Mouse (Mus musculus) heart, embryonic 10.5 days (tissue): ENCODE results near the gene AC124108.1. TPM values are rescaled to one million over a fixed set of nuclear protein-coding genes. Genes with fewer than 3 reads are reported as not detected.
A peak's percentile ranks its signal among the peaks of the same experiment; 100 is the strongest.

Experiments used
- DNase-seq: peaks from one replicate; pipeline ENCODE4 v3.0.0-alpha.2; 2017; ENCODE audit warnings: low spot score
- H3K27ac ChIP-seq: fragments of 300-500 bp; sonication (generic); 2 replicates; pipeline ENCODE4 v1.5.1; 2016; ENCODE audit warnings: mild to moderate bottlenecking
- H3K27me3 ChIP-seq: fragments of 300-500 bp; sonication (generic); 2 replicates; pipeline ENCODE4 v1.6.1; 2016; ENCODE audit warnings: mild to moderate bottlenecking; ENCODE audit not compliant: poor library complexity, insufficient read depth, severe bottlenecking
- H3K36me3 ChIP-seq: fragments of 300-500 bp; sonication (generic); 2 replicates; pipeline ENCODE4 v1.6.1; 2016; ENCODE audit warnings: mild to moderate bottlenecking, moderate library complexity
- H3K4me1 ChIP-seq: fragments of 300-500 bp; sonication (generic); 2 replicates; pipeline ENCODE4 v1.6.1; 2016; ENCODE audit warnings: mild to moderate bottlenecking
- H3K4me3 ChIP-seq: fragments of 300-500 bp; sonication (generic); 2 replicates; pipeline ENCODE4 v1.5.1; 2016; ENCODE audit warnings: mild to moderate bottlenecking, moderate library complexity
- H3K9me3 ChIP-seq: fragments of 300-500 bp; sonication (generic); 2 replicates; pipeline ENCODE4 v1.6.1; 2016; ENCODE audit warnings: mild to moderate bottlenecking, moderate library complexity
- WGBS: fragments of 180-500 bp; shearing (Covaris S2); methylation state at CpG from one replicate; pipeline ENCODE4 v1.1.7; 2016; 5-methylcytosine and 5-hydroxymethylcytosine counted together
- polyA plus RNA-seq: library from polyadenylated mRNA; unstranded; fragments of >200 nt; fragmentation: Nextera tagmentation; extraction: Ambion mirVana; gene quantifications from 2 replicates; pipeline ENCODE4 v1.2.1, GENCODE M21; 2016

Gene AC124108.1
- polyA plus RNA-seq, 1 experiment from 2014 or later = not detected

GRCm38 (mm10) chr1:132171619-132172018, 19.6 kb upstream of the AC124108.1 start:
- WGBS = 18% methylated on average over 2 of the region's 2 CpGs
- Histone ChIP-seq H3K27me3 (0 out of 2 replicates have a peak, but pooled peaks cover 3% of the 10 kb centered on the region), H3K36me3 (no peaks in the 10 kb centered on the region), H3K4me3 (no peak overlapping the region), H3K9me3 (no peaks in the 10 kb centered on the region), H3K27ac (no peak overlapping the region), H3K4me1 (peaks cover 25% of the 10 kb centered on the region)
- DNase-seq = no peak

- Histone ChIP-seq H3K27me3 (peaks cover 64% of the 10 kb centered on the region), H3K27ac (no peak overlapping the region), H3K9me3 (no peaks in the 10 kb centered on the region), H3K4me1 (peaks cover 15% of the 10 kb centered on the region), H3K36me3 (no peaks in the 10 kb centered on the region), H3K4me3 (no peak overlapping the region)
- no peak for DNase-seq
- WGBS = 77% methylated on average over 4 of the region's 4 CpGs
These were observed 5.0 kb upstream of the AC124108.1 start for GRCm38 (mm10) chr1:132186303-132186702.

- Histone ChIP-seq H3K36me3 (no peaks in the 10 kb centered on the region), H3K4me1 (peaks cover 32% of the 10 kb centered on the region), H3K4me3 (no peak overlapping the region), H3K9me3 (no peaks in the 10 kb centered on the region), H3K27me3 (peaks cover 81% of the 10 kb centered on the region), H3K27ac (no peak overlapping the region)
- WGBS = 28% methylated on average over 9 of the region's 9 CpGs
- DNase-seq = no peak
These were observed 2.7 kb upstream of the AC124108.1 start for GRCm38 (mm10) chr1:132188442-132189066.

GRCm38 (mm10) chr1:132189231-132189630, 2.0 kb upstream of the AC124108.1 start:
- Histone ChIP-seq H3K4me1 (peaks cover 32% of the 10 kb centered on the region), H3K36me3 (no peaks in the 10 kb centered on the region), H3K27ac (no peak overlapping the region), H3K4me3 (no peak overlapping the region), H3K9me3 (no peaks in the 10 kb centered on the region), H3K27me3 (peaks cover 82% of the 10 kb centered on the region)
- WGBS = 52% methylated on average over 4 of the region's 4 CpGs
- DNase-seq = no peak

GRCm38 (mm10) chr1:132190040-132190513, 1.2 kb upstream of the AC124108.1 start:
- WGBS = under 1% methylated on average over 50 of the region's 50 CpGs
- no peaks in the 10 kb centered on the region for H3K36me3 ChIP-seq
- H3K4me1 ChIP-seq = peaks cover 40% of the 10 kb centered on the region
- peak overlapping the region; percentile 68 for H3K4me3 ChIP-seq
- H3K27ac ChIP-seq = peak overlapping the region; percentile 75
- no peak for DNase-seq
- peaks cover 84% of the 10 kb centered on the region for H3K27me3 ChIP-seq
- no peaks in the 10 kb centered on the region for H3K9me3 ChIP-seq

GRCm38 (mm10) chr1:132190621-132191092, 600 bp upstream of the AC124108.1 start:
- DNase-seq = no peak
- Histone ChIP-seq H3K4me1 (peaks cover 45% of the 10 kb centered on the region), H3K4me3 (peak overlapping the region; percentile 68), H3K27me3 (peaks cover 90% of the 10 kb centered on the region), H3K36me3 (no peaks in the 10 kb centered on the region), H3K27ac (peak overlapping the region; percentile 75), H3K9me3 (no peaks in the 10 kb centered on the region)
- under 1% methylated on average over 62 of the region's 62 CpGs for WGBS

GRCm38 (mm10) chr1:132191786-132192680, 776 bp downstream of the AC124108.1 start:
- DNase-seq = no peak
- H3K27me3 ChIP-seq = peaks cover 93% of the 10 kb centered on the region
- peak overlapping the region; percentile 68 for H3K4me3 ChIP-seq
- peaks cover 54% of the 10 kb centered on the region for H3K4me1 ChIP-seq
- no peaks in the 10 kb centered on the region for H3K36me3 ChIP-seq
- WGBS = 4% methylated on average over 16 of the region's 16 CpGs
- H3K27ac ChIP-seq = no peak overlapping the region
- no peaks in the 10 kb centered on the region for H3K9me3 ChIP-seq

GRCm38 (mm10) chr1:132193806-132194205, 2.5 kb downstream of the AC124108.1 start:
- WGBS = 61% methylated on average over 3 of the region's 3 CpGs
- H3K4me1 ChIP-seq = peaks cover 61% of the 10 kb centered on the region
- H3K27me3 ChIP-seq = peaks cover 93% of the 10 kb centered on the region
- no peak overlapping the region for H3K27ac ChIP-seq
- H3K4me3 ChIP-seq = no peak overlapping the region
- DNase-seq = no peak
- H3K36me3 ChIP-seq = no peaks in the 10 kb centered on the region
- H3K9me3 ChIP-seq = no peaks in the 10 kb centered on the region

- DNase-seq = no peak
- Histone ChIP-seq H3K27me3 (peaks cover 93% of the 10 kb centered on the region), H3K27ac (no peak overlapping the region), H3K36me3 (no peaks in the 10 kb centered on the region), H3K9me3 (no peaks in the 10 kb centered on the region), H3K4me1 (peaks cover 62% of the 10 kb centered on the region), H3K4me3 (no peak overlapping the region)
- 50% methylated on average over 3 of the region's 3 CpGs for whole genome bisulfite sequencing
These were observed 3.4 kb downstream of the AC124108.1 start for GRCm38 (mm10) chr1:132194624-132195023.

GRCm38 (mm10) chr1:132195100-132195499, 3.8 kb downstream of the AC124108.1 start:
- H3K27me3 ChIP-seq = peaks cover 91% of the 10 kb centered on the region
- WGBS = 66% methylated on average over 9 of the region's 9 CpGs
- no peaks in the 10 kb centered on the region for H3K9me3 ChIP-seq
- peaks cover 63% of the 10 kb centered on the region for H3K4me1 ChIP-seq
- no peak for DNase-seq
- H3K27ac ChIP-seq = no peak overlapping the region
- no peak overlapping the region for H3K4me3 ChIP-seq
- H3K36me3 ChIP-seq = no peaks in the 10 kb centered on the region

GRCm38 (mm10) chr1:132195681-132196080, 4.4 kb downstream of the AC124108.1 start:
- H3K36me3 ChIP-seq = no peaks in the 10 kb centered on the region
- peaks cover 91% of the 10 kb centered on the region for H3K27me3 ChIP-seq
- no peak overlapping the region for H3K27ac ChIP-seq
- H3K9me3 ChIP-seq = no peaks in the 10 kb centered on the region
- no peak for DNase-seq
- H3K4me3 ChIP-seq = no peak overlapping the region
- H3K4me1 ChIP-seq = peaks cover 62% of the 10 kb centered on the region
- 44% methylated on average over 5 of the region's 5 CpGs for WGBS

- Histone ChIP-seq H3K27ac (no peak overlapping the region), H3K4me1 (peaks cover 60% of the 10 kb centered on the region), H3K27me3 (peaks cover 91% of the 10 kb centered on the region), H3K36me3 (no peaks in the 10 kb centered on the region), H3K4me3 (no peak overlapping the region), H3K9me3 (no peaks in the 10 kb centered on the region)
- no peak for DNase-seq
- WGBS = 36% methylated on average over 7 of the region's 7 CpGs
These were observed 5.1 kb downstream of the AC124108.1 start for GRCm38 (mm10) chr1:132196337-132196736.

- DNase-seq = no peak
- WGBS = 9% methylated on average over 9 of the region's 9 CpGs
- no peaks in the 10 kb centered on the region for H3K36me3 ChIP-seq
- H3K9me3 ChIP-seq = no peaks in the 10 kb centered on the region
- peaks cover 47% of the 10 kb centered on the region for H3K4me1 ChIP-seq
- no peak overlapping the region for H3K27ac ChIP-seq
- H3K27me3 ChIP-seq = peaks cover 91% of the 10 kb centered on the region
- no peak overlapping the region for H3K4me3 ChIP-seq
These were observed 6.4 kb downstream of the AC124108.1 start for GRCm38 (mm10) chr1:132197666-132198065.
